Mouse (Mus musculus) lung, embryonic 15.5 days (tissue): ENCODE results near the gene Kif2a. TPM values are rescaled to one million over a fixed set of nuclear protein-coding genes. Genes with fewer than 3 reads are reported as not detected.

ENCODE experiments used
- ATAC-seq: fragments of 200-750 bp; cut with Nextera tagmentation; 2 replicates; pipeline ENCODE4 v1.8.0; 2017; ENCODE audit warnings: moderate number of reproducible peaks, borderline replicate concordance; ENCODE audit not compliant: low FRiP score, low TSS enrichment; ENCODE audit errors: extremely low read depth
- H3K27ac ChIP-seq: fragments of 300-500 bp; sonication (generic); 2 replicates; pipeline ENCODE4 v1.5.1; 2015; ENCODE audit warnings: moderate library complexity, mild to moderate bottlenecking, inconsistent platforms
- H3K27me3 ChIP-seq: fragments of 300-500 bp; sonication (generic); 2 replicates; pipeline ENCODE4 v1.6.1; 2015; ENCODE audit warnings: inconsistent platforms
- H3K36me3 ChIP-seq: fragments of 300-500 bp; sonication (generic); 2 replicates; pipeline ENCODE4 v1.6.1; 2015; ENCODE audit warnings: inconsistent platforms
- H3K4me1 ChIP-seq: fragments of 300-500 bp; sonication (generic); 2 replicates; pipeline ENCODE4 v1.6.1; 2015; ENCODE audit warnings: inconsistent platforms
- H3K4me2 ChIP-seq: fragments of 300-500 bp; sonication (generic); 2 replicates; pipeline ENCODE4 v1.6.1; 2015; ENCODE audit warnings: inconsistent platforms, mild to moderate bottlenecking, moderate library complexity
- H3K4me3 ChIP-seq: fragments of 300-500 bp; sonication (generic); 2 replicates; pipeline ENCODE4 v1.5.1; 2015; ENCODE audit warnings: mild to moderate bottlenecking, inconsistent platforms
- H3K9ac ChIP-seq: fragments of 300-500 bp; sonication (generic); 2 replicates; pipeline ENCODE4 v1.6.1; 2015; ENCODE audit warnings: inconsistent platforms
- H3K9me3 ChIP-seq: fragments of 300-500 bp; sonication (generic); 2 replicates; pipeline ENCODE4 v1.6.1; 2016; ENCODE audit warnings: inconsistent platforms
- WGBS: fragments of 180-500 bp; shearing (Covaris S2); methylation state at CpG from one replicate; pipeline ENCODE4 v1.1.7; 2015; 5-methylcytosine and 5-hydroxymethylcytosine counted together
- polyA plus RNA-seq: library from polyadenylated mRNA; unstranded; fragments of >200 nt; fragmentation: Nextera tagmentation; extraction: Ambion mirVana; gene quantifications from 2 replicates; pipeline ENCODE4 v1.2.1, GENCODE M21; 2015

The Kif2a gene
- polyA plus RNA-seq, result 23.3 and 24.0 TPM in 2 replicates

DNA sequence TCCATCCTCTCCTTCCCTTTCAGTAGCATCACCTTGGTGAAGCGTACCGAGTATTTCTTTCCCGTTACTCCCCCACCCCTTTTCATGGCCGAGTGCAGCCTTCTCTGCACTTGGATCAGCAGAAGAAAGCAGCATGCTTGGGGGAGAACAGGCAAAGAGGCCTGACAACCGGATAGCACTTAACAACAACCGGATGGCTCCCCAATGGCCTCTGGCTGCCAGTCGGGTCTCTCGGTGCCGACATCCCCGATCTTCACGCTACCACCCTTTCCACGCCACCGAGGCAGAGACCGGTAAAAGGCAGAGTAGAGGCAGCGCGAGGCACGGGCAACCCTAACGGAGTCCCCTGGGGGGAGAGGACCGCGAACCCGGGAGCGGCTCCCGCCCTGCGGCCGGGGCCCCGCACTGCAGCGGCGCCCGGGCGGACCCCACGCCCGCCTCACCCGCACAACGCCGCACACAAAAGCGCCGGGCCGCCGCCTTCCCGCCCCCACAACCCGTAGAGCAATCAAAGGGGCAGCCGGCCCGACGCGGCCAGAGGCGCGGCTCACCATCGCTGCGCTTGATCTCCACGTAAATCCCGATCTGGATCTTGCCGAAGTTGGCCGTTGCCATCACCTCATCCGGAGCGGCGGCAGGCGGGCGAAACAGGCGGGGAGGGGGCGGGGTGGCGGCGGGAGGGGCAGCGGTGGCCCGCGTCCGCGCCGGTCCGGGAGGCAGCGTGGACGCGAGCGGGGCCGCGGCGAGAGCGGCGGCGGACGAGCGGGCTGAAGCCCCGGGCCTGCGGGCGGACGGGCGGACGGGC, at the start of gene Kif2a:
TSS of gene Kif2a (minus strand) at position 666 of the 805 bp plus-strand sequence.
- Histone ChIP-seq H3K4me1 (peaks cover 17% of the 10 kb centered on the region; the same call in 1 of the 2 replicates), H3K9ac (peak within 1 kb of the TSS; percentile 94), H3K36me3 (no peaks in the 10 kb centered on the region), H3K27me3 (no peaks in the 10 kb centered on the region), H3K4me3 (peak within 1 kb of the TSS; percentile 97), H3K9me3 (no peaks in the 10 kb centered on the region), H3K27ac (peak within 1 kb of the TSS; percentile 94), H3K4me2 (peak within 1 kb of the TSS; percentile 63)
- peak; percentile 70 for ATAC-seq
- 3% methylated on average over 69 of the region's 87 CpGs for WGBS

- H3K27me3 ChIP-seq, result no peaks in the 10 kb centered on the region
- H3K27ac ChIP-seq, result no peak overlapping the region
- no peak overlapping the region for H3K9ac ChIP-seq
- 88% methylated on average over 1 of the region's 1 CpGs for WGBS
- no peak overlapping the region for H3K4me3 ChIP-seq
- no peak overlapping the region for H3K4me2 ChIP-seq
- no peaks in the 10 kb centered on the region for H3K36me3 ChIP-seq
- no peaks in the 10 kb centered on the region for H3K4me1 ChIP-seq
- no peak for ATAC-seq
- H3K9me3 ChIP-seq, result no peaks in the 10 kb centered on the region
Observed at GRCm38 (mm10) chr13:107069061-107069460, 47.1 kb upstream of the Kif2a start.

DNA sequence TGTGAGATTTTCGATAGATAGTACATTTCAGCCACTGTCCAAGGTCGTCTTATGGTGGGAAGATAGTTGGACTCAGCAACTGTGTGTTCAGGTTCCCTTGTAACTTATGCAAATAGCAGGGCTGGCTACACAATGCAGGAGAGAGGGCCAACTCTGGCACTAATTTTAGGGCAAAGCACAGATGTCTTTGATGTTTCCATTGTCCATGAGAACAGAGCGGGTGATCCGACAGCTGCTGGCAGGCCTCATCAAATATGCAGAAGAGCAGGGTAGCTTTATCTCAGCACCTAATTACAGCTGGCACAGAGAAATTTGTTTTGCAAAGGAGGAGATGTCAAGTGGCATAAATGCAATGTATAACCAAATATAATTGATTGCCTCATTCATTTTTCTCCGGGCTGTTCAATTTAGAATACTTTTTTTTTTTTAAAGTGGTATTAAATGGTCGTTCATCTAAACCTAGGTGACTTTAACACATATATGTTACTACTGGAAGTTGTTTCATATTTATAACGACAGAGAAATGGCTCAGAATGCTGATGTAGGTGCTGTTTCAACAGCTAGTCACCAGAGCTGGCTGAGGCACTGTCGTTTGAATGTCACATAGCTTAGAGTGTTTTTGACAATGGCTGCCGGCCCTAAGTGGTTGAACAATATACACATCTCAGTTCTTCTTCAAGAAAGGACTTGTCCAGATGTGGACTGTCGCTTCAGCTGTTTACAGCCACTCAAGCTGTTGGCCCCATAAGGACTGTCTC, 43.4 kb upstream of the Kif2a start:
- H3K9ac ChIP-seq, result no peak overlapping the region
- no peak overlapping the region for H3K27ac ChIP-seq
- no peaks in the 10 kb centered on the region for H3K36me3 ChIP-seq
- no peak for ATAC-seq
- H3K27me3 ChIP-seq, result no peaks in the 10 kb centered on the region
- no peak overlapping the region for H3K4me3 ChIP-seq
- no peaks in the 10 kb centered on the region for H3K9me3 ChIP-seq
- no peaks in the 10 kb centered on the region for H3K4me1 ChIP-seq
- 64% methylated on average over 10 of the region's 10 CpGs for WGBS
- no peak overlapping the region for H3K4me2 ChIP-seq

- H3K27ac ChIP-seq, result no peak overlapping the region
- H3K9me3 ChIP-seq, result no peaks in the 10 kb centered on the region
- 73% methylated on average over 2 of the region's 2 CpGs for WGBS
- H3K4me3 ChIP-seq, result no peak overlapping the region
- no peaks in the 10 kb centered on the region for H3K4me1 ChIP-seq
- H3K36me3 ChIP-seq, result no peaks in the 10 kb centered on the region
- H3K4me2 ChIP-seq, result no peak overlapping the region
- H3K9ac ChIP-seq, result no peak overlapping the region
- H3K27me3 ChIP-seq, result no peaks in the 10 kb centered on the region
- ATAC-seq, result no peak
Observed at GRCm38 (mm10) chr13:107064263-107064662, 42.3 kb upstream of the Kif2a start.

DNA sequence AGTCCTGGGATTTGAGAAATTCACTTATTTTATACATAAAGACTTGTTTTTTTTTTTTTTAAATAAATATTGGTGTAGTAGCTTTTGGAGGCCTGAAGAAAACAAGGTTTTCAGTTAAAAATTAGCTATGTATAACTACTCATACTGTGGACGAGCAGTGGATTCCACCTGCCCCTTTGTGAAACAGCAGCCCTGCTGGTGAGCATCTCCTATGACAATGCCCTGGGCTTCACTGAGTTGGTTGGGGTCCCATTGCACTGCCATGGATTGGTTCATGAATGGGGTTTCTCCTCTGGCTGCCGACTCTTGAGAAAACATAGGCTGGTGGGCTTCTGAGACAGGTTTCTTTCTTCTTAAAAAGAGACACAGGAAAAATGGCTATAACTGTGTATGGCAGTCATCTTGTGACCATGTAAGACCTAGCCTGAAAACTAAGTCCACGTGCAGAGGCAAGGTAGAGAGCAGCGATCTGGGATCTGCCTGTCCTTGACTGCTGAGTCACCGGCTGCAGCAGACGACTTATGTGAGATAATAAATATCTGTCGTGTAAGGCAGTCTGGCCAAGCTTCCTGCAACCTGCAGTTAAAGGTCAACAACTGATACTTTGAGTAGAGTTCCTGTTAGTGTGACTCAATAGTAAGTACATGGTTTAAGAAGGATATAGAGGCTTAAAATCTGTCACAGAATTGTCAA, 41.3 kb upstream of the Kif2a start:
- no peak overlapping the region for H3K4me2 ChIP-seq
- peak; percentile 77; the same call in 1 of the 2 replicates for ATAC-seq

DNA sequence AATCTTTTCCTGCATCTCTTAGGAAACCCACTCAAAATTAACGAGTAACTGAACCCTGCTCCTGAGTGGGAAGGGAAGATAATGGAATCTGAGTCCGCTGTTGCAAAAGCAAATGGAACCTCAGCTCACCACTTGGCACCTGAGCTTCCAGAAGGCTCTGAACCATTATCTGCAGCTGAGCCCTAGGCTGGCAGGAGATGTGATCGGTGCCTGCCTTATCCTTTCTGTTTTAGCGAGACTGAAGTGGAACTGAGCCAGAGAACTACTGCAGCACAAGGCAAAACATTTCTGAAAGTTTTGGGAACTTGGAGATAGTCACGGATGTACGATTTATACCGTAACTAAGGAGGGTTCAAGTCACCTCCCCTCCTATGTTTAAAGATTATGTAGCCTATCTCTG, 38.2 kb upstream of the Kif2a start:
- Histone ChIP-seq H3K4me1 (no peaks in the 10 kb centered on the region), H3K4me3 (no peak overlapping the region), H3K27ac (no peak overlapping the region), H3K27me3 (no peaks in the 10 kb centered on the region), H3K4me2 (no peak overlapping the region), H3K9ac (no peak overlapping the region), H3K9me3 (no peaks in the 10 kb centered on the region), H3K36me3 (no peaks in the 10 kb centered on the region)
- ATAC-seq, result no peak
- 76% methylated on average over 7 of the region's 7 CpGs for whole genome bisulfite sequencing

More for the DNA sequence above, 41.3 kb upstream of the Kif2a start:
- Histone ChIP-seq H3K9me3 (no peaks in the 10 kb centered on the region), H3K36me3 (no peaks in the 10 kb centered on the region), H3K4me1 (no peaks in the 10 kb centered on the region), H3K27me3 (no peaks in the 10 kb centered on the region), H3K27ac (no peak overlapping the region), H3K4me3 (no peak overlapping the region), H3K9ac (no peak overlapping the region)
- WGBS, result 45% methylated on average over 7 of the region's 7 CpGs

DNA sequence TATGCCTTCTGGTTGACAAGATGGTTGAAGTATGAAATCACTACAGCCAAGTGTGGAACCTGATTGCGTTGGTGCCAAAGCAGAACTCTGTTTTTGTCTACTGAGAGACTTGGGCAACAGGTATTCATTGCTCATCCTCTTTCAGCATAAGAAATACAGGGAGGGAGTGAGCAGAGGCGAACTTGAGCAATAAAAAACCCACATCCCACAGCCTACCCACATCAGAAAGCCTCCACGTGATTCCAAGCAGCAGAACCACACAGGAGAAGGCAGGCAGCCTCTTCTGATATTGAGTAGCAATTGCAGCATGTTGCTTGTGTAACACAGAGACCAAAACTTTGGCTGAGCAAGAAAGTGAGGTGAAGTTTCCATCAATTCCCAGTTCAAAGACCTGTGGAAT, 37.5 kb upstream of the Kif2a start:
- 72% methylated on average over 3 of the region's 3 CpGs for WGBS
- H3K4me2 ChIP-seq, result no peak overlapping the region
- H3K9me3 ChIP-seq, result no peaks in the 10 kb centered on the region
- no peak overlapping the region for H3K27ac ChIP-seq
- ATAC-seq, result no peak
- no peaks in the 10 kb centered on the region for H3K36me3 ChIP-seq
- no peak overlapping the region for H3K4me3 ChIP-seq
- no peaks in the 10 kb centered on the region for H3K4me1 ChIP-seq
- no peaks in the 10 kb centered on the region for H3K27me3 ChIP-seq
- H3K9ac ChIP-seq, result no peak overlapping the region

- Histone ChIP-seq H3K27ac (no peak overlapping the region), H3K4me1 (no peaks in the 10 kb centered on the region), H3K27me3 (no peaks in the 10 kb centered on the region), H3K4me2 (no peak overlapping the region), H3K36me3 (no peaks in the 10 kb centered on the region), H3K9me3 (no peaks in the 10 kb centered on the region), H3K9ac (no peak overlapping the region), H3K4me3 (no peak overlapping the region)
- ATAC-seq, result no peak
- WGBS, result 28% methylated on average over 4 of the region's 4 CpGs
Observed at GRCm38 (mm10) chr13:107056318-107056717, 34.4 kb upstream of the Kif2a start.

DNA sequence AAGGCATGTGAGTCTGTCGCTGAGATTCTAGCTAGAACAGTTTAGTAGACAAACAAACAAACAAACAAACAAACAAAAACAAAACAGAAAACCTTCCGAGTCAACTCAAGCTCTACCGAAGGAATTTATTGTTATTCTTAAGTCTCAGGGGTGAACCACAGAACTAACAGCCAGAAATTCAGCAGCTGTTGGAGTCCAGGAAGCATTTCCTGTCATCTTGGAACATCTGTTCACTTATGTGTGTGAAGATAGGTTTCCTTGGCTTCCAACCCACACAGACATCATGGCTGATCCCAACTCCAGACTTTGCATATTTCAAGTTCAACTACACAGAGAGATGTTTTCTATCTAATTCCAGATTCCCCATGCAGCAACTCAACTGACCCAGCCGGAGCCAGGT, 32.6 kb upstream of the Kif2a start:
- H3K4me1 ChIP-seq, result no peaks in the 10 kb centered on the region
- H3K27ac ChIP-seq, result no peak overlapping the region
- no peak overlapping the region for H3K4me2 ChIP-seq
- no peak overlapping the region for H3K4me3 ChIP-seq
- 51% methylated on average over 4 of the region's 4 CpGs for WGBS
- no peaks in the 10 kb centered on the region for H3K27me3 ChIP-seq
- no peak overlapping the region for H3K9ac ChIP-seq
- H3K9me3 ChIP-seq, result no peaks in the 10 kb centered on the region
- no peaks in the 10 kb centered on the region for H3K36me3 ChIP-seq
- ATAC-seq, result no peak

GRCm38 (mm10) chr13:107051342-107051741, 29.4 kb upstream of the Kif2a start:
- WGBS, result 72% methylated on average over 3 of the region's 3 CpGs
- no peak for ATAC-seq
- H3K27me3 ChIP-seq, result no peaks in the 10 kb centered on the region
- no peaks in the 10 kb centered on the region for H3K9me3 ChIP-seq
- H3K9ac ChIP-seq, result no peak overlapping the region
- no peaks in the 10 kb centered on the region for H3K36me3 ChIP-seq
- H3K4me1 ChIP-seq, result no peaks in the 10 kb centered on the region
- H3K4me3 ChIP-seq, result no peak overlapping the region
- H3K4me2 ChIP-seq, result no peak overlapping the region
- H3K27ac ChIP-seq, result no peak overlapping the region

DNA sequence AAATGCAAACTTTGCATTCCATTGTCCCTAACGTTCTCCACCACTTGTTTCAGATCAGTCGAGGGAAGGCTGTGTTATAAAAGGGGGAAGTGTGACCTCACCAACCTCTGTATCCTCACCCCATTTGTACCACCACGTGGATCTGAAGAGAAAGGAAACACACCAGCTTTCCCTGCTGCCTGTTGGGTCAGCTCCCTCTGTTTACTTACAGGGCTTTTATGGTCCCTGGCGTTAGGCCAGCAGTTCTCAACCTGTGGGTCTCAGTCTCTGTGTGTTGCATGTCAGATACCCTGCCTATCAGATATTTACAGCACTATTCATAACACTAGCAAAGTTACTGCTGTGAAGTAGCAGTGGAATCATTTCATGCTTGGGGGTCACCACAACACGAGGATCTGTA, 22.3 kb upstream of the Kif2a start:
- ATAC-seq, result peak; percentile 59; the same call in 1 of the 2 replicates
- Histone ChIP-seq H3K27me3 (no peaks in the 10 kb centered on the region), H3K36me3 (no peaks in the 10 kb centered on the region), H3K9ac (no peak overlapping the region), H3K27ac (no peak overlapping the region; the same call in 1 of the 2 replicates), H3K4me2 (no peak overlapping the region), H3K4me1 (peaks cover 4% of the 10 kb centered on the region; the same call in 1 of the 2 replicates), H3K4me3 (no peak overlapping the region), H3K9me3 (no peaks in the 10 kb centered on the region)
- WGBS, result 6% methylated on average over 5 of the region's 5 CpGs
